Mouse (Mus musculus) forebrain, embryonic 16.5 days (tissue): ENCODE results near the gene Gjb5. TPM values are rescaled to one million over a fixed set of nuclear protein-coding genes. Genes with fewer than 3 reads are reported as not detected.

Experiments used
- ATAC-seq: fragments of 200-750 bp; cut with Nextera tagmentation; 2 replicates; pipeline ENCODE4 v1.8.0; 2017; ENCODE audit warnings: mild to moderate bottlenecking, moderate library complexity
- H3K27ac ChIP-seq: fragments of 300-500 bp; sonication (generic); 2 replicates; pipeline ENCODE4 v1.5.1; 2014; ENCODE audit warnings: low read length, control low read depth
- H3K27me3 ChIP-seq: fragments of 300-500 bp; sonication (generic); replicated peaks from 2 replicates; pipeline ENCODE4 v1.6.1; 2014; ENCODE audit warnings: low read length; ENCODE audit not compliant: control insufficient read depth, insufficient read depth
- H3K36me3 ChIP-seq: fragments of 300-500 bp; sonication (generic); 2 replicates; pipeline ENCODE4 v1.6.1; 2014; ENCODE audit not compliant: control insufficient read depth, insufficient read depth
- H3K4me1 ChIP-seq: fragments of 300-500 bp; sonication (generic); replicated peaks from 2 replicates; pipeline ENCODE4 v1.6.1; 2014; ENCODE audit warnings: low read length; ENCODE audit not compliant: control insufficient read depth, insufficient read depth
- H3K4me2 ChIP-seq: fragments of 300-500 bp; sonication (generic); 2 replicates; pipeline ENCODE4 v1.6.1; 2014; ENCODE audit warnings: mild to moderate bottlenecking, low read length, control low read depth
- H3K4me3 ChIP-seq: fragments of 300-500 bp; sonication (generic); replicated peaks from 2 replicates; pipeline ENCODE4 v1.5.1; 2014; ENCODE audit warnings: mild to moderate bottlenecking, low read length, control low read depth
- H3K9ac ChIP-seq: fragments of 300-500 bp; sonication (generic); replicated peaks from 2 replicates; pipeline ENCODE4 v1.6.1; 2014; ENCODE audit warnings: low read depth, low read length, control low read depth
- H3K9me3 ChIP-seq: fragments of 300-500 bp; sonication (generic); 2 replicates; pipeline ENCODE4 v1.6.1; 2016; ENCODE audit warnings: low read length; ENCODE audit not compliant: control insufficient read depth
- WGBS: fragments of 180-500 bp; shearing (Covaris S2); extraction: QIAGEN DNeasy Blood & Tissue Kit; methylation state at CpG from one replicate; pipeline ENCODE4 v1.1.7; 2014; 5-methylcytosine and 5-hydroxymethylcytosine counted together
- polyA plus RNA-seq: library from polyadenylated mRNA; unstranded; fragments of >200 nt; fragmentation: Nextera tagmentation; extraction: Ambion mirVana; gene quantifications from 2 replicates; pipeline ENCODE4 v1.2.1, GENCODE M21; 2015

The Gjb5 gene
- polyA plus RNA-seq, 1 experiment from 2014 or later = 0.11 TPM

- peaks cover 4% of the 10 kb centered on the region; the same call in 1 of the 2 replicates for H3K4me1 ChIP-seq
- H3K4me2 ChIP-seq = no peak overlapping the region
- H3K9ac ChIP-seq = no peak overlapping the region
- no peak for ATAC-seq
- no peaks in the 10 kb centered on the region for H3K27me3 ChIP-seq
- H3K27ac ChIP-seq = no peak overlapping the region
- WGBS = 74% methylated on average over 15 of the region's 15 CpGs
- no peak overlapping the region for H3K4me3 ChIP-seq
- H3K9me3 ChIP-seq = no peaks in the 10 kb centered on the region
- H3K36me3 ChIP-seq = no peaks in the 10 kb centered on the region
Measured at GRCm38 (mm10) chr4:127354506-127355485, 3.2 kb downstream of the Gjb5 start.

GRCm38 (mm10) chr4:127353951-127354438, 4.0 kb downstream of the Gjb5 start, which contains the start of gene Gjb4:
Gjb4 (minus strand) TSS chr4:127354081.
- H3K27me3 ChIP-seq = no peaks in the 10 kb centered on the region
- no peaks in the 10 kb centered on the region for H3K36me3 ChIP-seq
- H3K27ac ChIP-seq = no peak within 1 kb of the TSS
- no peak within 1 kb of the TSS for H3K4me3 ChIP-seq
- H3K4me1 ChIP-seq = peaks cover 4% of the 10 kb centered on the region; the same call in 1 of the 2 replicates
- H3K9me3 ChIP-seq = no peaks in the 10 kb centered on the region
- ATAC-seq = no peak
- H3K4me2 ChIP-seq = no peak within 1 kb of the TSS
- H3K9ac ChIP-seq = no peak within 1 kb of the TSS
- WGBS = 34% methylated on average over 8 of the region's 8 CpGs

- ATAC-seq = no peak
- no peak overlapping the region for H3K4me3 ChIP-seq
- WGBS = 8% methylated on average over 1 of the region's 1 CpGs
Measured at GRCm38 (mm10) chr4:127352594-127352993, 5.4 kb downstream of the Gjb5 start.

GRCm38 (mm10) chr4:127349560-127350300, 8.3 kb downstream of the Gjb5 start:
- no peaks in the 10 kb centered on the region for H3K27me3 ChIP-seq
- H3K4me2 ChIP-seq = no peak overlapping the region
- no peak for ATAC-seq
- WGBS = 74% methylated on average over 4 of the region's 4 CpGs
- H3K4me3 ChIP-seq = no peak overlapping the region
- H3K9ac ChIP-seq = no peak overlapping the region
- no peaks in the 10 kb centered on the region for H3K9me3 ChIP-seq
- no peaks in the 10 kb centered on the region for H3K36me3 ChIP-seq
- H3K4me1 ChIP-seq = peaks cover 4% of the 10 kb centered on the region; the same call in 1 of the 2 replicates
- H3K27ac ChIP-seq = no peak overlapping the region

More at GRCm38 (mm10) chr4:127352594-127352993, 5.4 kb downstream of the Gjb5 start:
- H3K9me3 ChIP-seq = no peaks in the 10 kb centered on the region
- no peaks in the 10 kb centered on the region for H3K27me3 ChIP-seq
- no peak overlapping the region for H3K4me2 ChIP-seq
- peaks cover 4% of the 10 kb centered on the region; the same call in 1 of the 2 replicates for H3K4me1 ChIP-seq
- no peak overlapping the region for H3K27ac ChIP-seq
- H3K9ac ChIP-seq = no peak overlapping the region
- no peaks in the 10 kb centered on the region for H3K36me3 ChIP-seq

- Histone ChIP-seq H3K4me2 (no peak overlapping the region), H3K27me3 (no peaks in the 10 kb centered on the region), H3K4me1 (no peaks in the 10 kb centered on the region), H3K9me3 (no peaks in the 10 kb centered on the region), H3K4me3 (no peak overlapping the region), H3K9ac (no peak overlapping the region), H3K36me3 (no peaks in the 10 kb centered on the region), H3K27ac (no peak overlapping the region)
- 92% methylated on average over 5 of the region's 5 CpGs for WGBS
- ATAC-seq = no peak
Measured at GRCm38 (mm10) chr4:127345000-127345399, 13.0 kb downstream of the Gjb5 start.

GRCm38 (mm10) chr4:127341372-127341771, 16.6 kb downstream of the Gjb5 start:
- 0 out of 2 replicates have a peak, but pooled peaks cover 2% of the 10 kb centered on the region for H3K27me3 ChIP-seq
- no peak overlapping the region for H3K4me3 ChIP-seq
- H3K4me2 ChIP-seq = no peak overlapping the region
- ATAC-seq = no peak
- 68% methylated on average over 6 of the region's 6 CpGs for WGBS
- H3K36me3 ChIP-seq = no peaks in the 10 kb centered on the region
- H3K27ac ChIP-seq = no peak overlapping the region
- H3K9me3 ChIP-seq = no peaks in the 10 kb centered on the region
- H3K4me1 ChIP-seq = no peaks in the 10 kb centered on the region
- H3K9ac ChIP-seq = no peak overlapping the region

- Histone ChIP-seq H3K4me1 (no peaks in the 10 kb centered on the region), H3K36me3 (no peaks in the 10 kb centered on the region), H3K9ac (no peak overlapping the region), H3K4me2 (no peak overlapping the region), H3K27me3 (0 out of 2 replicates have a peak, but pooled peaks cover 2% of the 10 kb centered on the region), H3K9me3 (no peaks in the 10 kb centered on the region), H3K4me3 (no peak overlapping the region), H3K27ac (no peak overlapping the region)
- no peak for ATAC-seq
- 90% methylated on average over 5 of the region's 5 CpGs for WGBS
Measured at GRCm38 (mm10) chr4:127337668-127338067, 20.3 kb downstream of the Gjb5 start.

GRCm38 (mm10) chr4:127334870-127335504, 23.0 kb downstream of the Gjb5 start:
- Histone ChIP-seq H3K27me3 (peaks cover 20% of the 10 kb centered on the region), H3K9ac (no peak overlapping the region), H3K36me3 (no peaks in the 10 kb centered on the region), H3K27ac (no peak overlapping the region), H3K4me2 (no peak overlapping the region), H3K4me3 (no peak overlapping the region), H3K4me1 (peaks cover 7% of the 10 kb centered on the region), H3K9me3 (no peaks in the 10 kb centered on the region)
- WGBS = 51% methylated on average over 5 of the region's 5 CpGs
- no peak for ATAC-seq
